Mouse (Mus musculus) forebrain, embryonic 10.5 days (tissue): ENCODE results near the gene Coa5. TPM values are rescaled to one million over a fixed set of nuclear protein-coding genes. Genes with fewer than 3 reads are reported as not detected.

ENCODE experiments used
- DNase-seq: peaks from one replicate; pipeline ENCODE4 v3.0.0-alpha.2; 2017; ENCODE audit warnings: low spot score; ENCODE audit errors: extremely low spot score
- H3K27ac ChIP-seq: fragments of 300-500 bp; sonication (generic); 2 replicates; pipeline ENCODE4 v1.5.1; 2016; ENCODE audit warnings: mild to moderate bottlenecking
- H3K27me3 ChIP-seq: fragments of 300-500 bp; sonication (generic); 2 replicates; pipeline ENCODE4 v1.6.1; 2016; ENCODE audit warnings: mild to moderate bottlenecking; ENCODE audit not compliant: poor library complexity, severe bottlenecking
- H3K36me3 ChIP-seq: fragments of 300-500 bp; sonication (generic); replicated peaks from 2 replicates; pipeline ENCODE4 v1.6.1; 2016; ENCODE audit warnings: mild to moderate bottlenecking, moderate library complexity
- H3K4me1 ChIP-seq: fragments of 300-500 bp; sonication (generic); 2 replicates; pipeline ENCODE4 v1.6.1; 2016
- H3K4me3 ChIP-seq: fragments of 300-500 bp; sonication (generic); 2 replicates; pipeline ENCODE4 v1.5.1; 2016; ENCODE audit warnings: mild to moderate bottlenecking, moderate library complexity
- H3K9me3 ChIP-seq: fragments of 300-500 bp; sonication (generic); 2 replicates; pipeline ENCODE4 v1.6.1; 2016; ENCODE audit warnings: mild to moderate bottlenecking, moderate library complexity
- WGBS: fragments of 180-500 bp; shearing (Covaris S2); methylation state at CpG from one replicate; pipeline ENCODE4 v1.1.7; 2016; 5-methylcytosine and 5-hydroxymethylcytosine counted together
- polyA plus RNA-seq: library from polyadenylated mRNA; unstranded; fragments of >200 nt; fragmentation: Nextera tagmentation; extraction: Ambion mirVana; gene quantifications from 2 replicates; pipeline ENCODE4 v1.2.1, GENCODE M21; 2016

The Coa5 gene
- polyA plus RNA-seq, 1 experiment from 2014 or later: 62.4 TPM

GRCm38 (mm10) chr1:37466322-37466995 is 36.6 kb upstream of the Coa5 start:
- no peak for DNase-seq
- H3K27ac ChIP-seq: no peak overlapping the region
- H3K4me3 ChIP-seq: no peak overlapping the region
- no peaks in the 10 kb centered on the region for H3K9me3 ChIP-seq
- no peaks in the 10 kb centered on the region for H3K27me3 ChIP-seq
- 90% methylated on average over 3 of the region's 3 CpGs for WGBS
- H3K36me3 ChIP-seq: no peaks in the 10 kb centered on the region
- no peaks in the 10 kb centered on the region for H3K4me1 ChIP-seq

- H3K4me1 ChIP-seq: no peaks in the 10 kb centered on the region
- WGBS: 89% methylated on average over 10 of the region's 10 CpGs
- no peaks in the 10 kb centered on the region for H3K36me3 ChIP-seq
- no peak for DNase-seq
- no peaks in the 10 kb centered on the region for H3K27me3 ChIP-seq
- no peaks in the 10 kb centered on the region for H3K9me3 ChIP-seq
- H3K27ac ChIP-seq: no peak overlapping the region
- no peak overlapping the region for H3K4me3 ChIP-seq
These were observed 35.1 kb upstream of the Coa5 start for GRCm38 (mm10) chr1:37464878-37465452.

- H3K27ac ChIP-seq: no peak overlapping the region
- H3K4me3 ChIP-seq: no peak overlapping the region
- H3K27me3 ChIP-seq: no peaks in the 10 kb centered on the region
- no peaks in the 10 kb centered on the region for H3K36me3 ChIP-seq
- WGBS: 90% methylated on average over 7 of the region's 7 CpGs
- no peak for DNase-seq
- H3K9me3 ChIP-seq: no peaks in the 10 kb centered on the region
- no peaks in the 10 kb centered on the region for H3K4me1 ChIP-seq
These were observed 27.6 kb upstream of the Coa5 start for GRCm38 (mm10) chr1:37457546-37457945.

- WGBS: 93% methylated on average over 8 of the region's 8 CpGs
- H3K9me3 ChIP-seq: no peaks in the 10 kb centered on the region
- H3K36me3 ChIP-seq: no peaks in the 10 kb centered on the region
- no peak for DNase-seq
- no peaks in the 10 kb centered on the region for H3K27me3 ChIP-seq
- H3K27ac ChIP-seq: no peak overlapping the region
- no peak overlapping the region for H3K4me3 ChIP-seq
- H3K4me1 ChIP-seq: no peaks in the 10 kb centered on the region
These were observed 21.4 kb upstream of the Coa5 start for GRCm38 (mm10) chr1:37451270-37451669.

- Histone ChIP-seq H3K4me3 (no peak overlapping the region), H3K36me3 (no peaks in the 10 kb centered on the region), H3K27me3 (no peaks in the 10 kb centered on the region), H3K9me3 (no peaks in the 10 kb centered on the region), H3K4me1 (no peaks in the 10 kb centered on the region), H3K27ac (no peak overlapping the region)
- no peak for DNase-seq
- WGBS: 79% methylated on average over 10 of the region's 10 CpGs
These were observed 18.6 kb upstream of the Coa5 start for GRCm38 (mm10) chr1:37448361-37449095.

- peaks cover 48% of the 10 kb centered on the region for H3K36me3 ChIP-seq
- no peak for DNase-seq
- no peak overlapping the region for H3K4me3 ChIP-seq
- no peaks in the 10 kb centered on the region for H3K4me1 ChIP-seq
- H3K27me3 ChIP-seq: no peaks in the 10 kb centered on the region
- no peak overlapping the region for H3K27ac ChIP-seq
- 92% methylated on average over 16 of the region's 16 CpGs for WGBS
- H3K9me3 ChIP-seq: no peaks in the 10 kb centered on the region
These were observed 13.2 kb upstream of the Coa5 start for GRCm38 (mm10) chr1:37442848-37443835.

- no peaks in the 10 kb centered on the region for H3K27me3 ChIP-seq
- DNase-seq: no peak
- H3K27ac ChIP-seq: no peak overlapping the region
- H3K4me1 ChIP-seq: peaks cover 4% of the 10 kb centered on the region
- H3K36me3 ChIP-seq: peaks cover 93% of the 10 kb centered on the region
- WGBS: 92% methylated on average over 3 of the region's 3 CpGs
- H3K4me3 ChIP-seq: no peak overlapping the region
- no peaks in the 10 kb centered on the region for H3K9me3 ChIP-seq
These were observed 6.5 kb upstream of the Coa5 start for GRCm38 (mm10) chr1:37436419-37436818.

- Histone ChIP-seq H3K27me3 (no peaks in the 10 kb centered on the region), H3K4me3 (peak overlapping the region; percentile 90), H3K27ac (peak overlapping the region; percentile 91), H3K9me3 (no peaks in the 10 kb centered on the region), H3K4me1 (peaks cover 23% of the 10 kb centered on the region), H3K36me3 (peaks cover 61% of the 10 kb centered on the region)
- 2% methylated on average over 40 of the region's 40 CpGs for WGBS
- no peak for DNase-seq
These were observed 466 bp upstream of the Coa5 start for GRCm38 (mm10) chr1:37430297-37430840.

GRCm38 (mm10) chr1:37428911-37429310 is 992 bp downstream of the Coa5 start:
- H3K4me1 ChIP-seq: peaks cover 23% of the 10 kb centered on the region
- H3K9me3 ChIP-seq: peaks cover 6% of the 10 kb centered on the region
- peak overlapping the region; percentile 90 for H3K4me3 ChIP-seq
- peaks cover 67% of the 10 kb centered on the region for H3K36me3 ChIP-seq
- no peaks in the 10 kb centered on the region for H3K27me3 ChIP-seq
- H3K27ac ChIP-seq: no peak overlapping the region
- DNase-seq: no peak
- WGBS: 81% methylated on average over 2 of the region's 2 CpGs

- Histone ChIP-seq H3K4me3 (no peak overlapping the region), H3K27ac (no peak overlapping the region), H3K27me3 (no peaks in the 10 kb centered on the region), H3K4me1 (peaks cover 23% of the 10 kb centered on the region), H3K36me3 (peaks cover 65% of the 10 kb centered on the region), H3K9me3 (peaks cover 12% of the 10 kb centered on the region)
- DNase-seq: no peak
- WGBS: 95% methylated on average over 8 of the region's 8 CpGs
These were observed 2.6 kb downstream of the Coa5 start for GRCm38 (mm10) chr1:37427144-37427875.

GRCm38 (mm10) chr1:37419420-37419819 is 10.5 kb downstream of the Coa5 start:
- H3K4me1 ChIP-seq: no peaks in the 10 kb centered on the region
- WGBS: 85% methylated on average over 1 of the region's 1 CpGs
- no peaks in the 10 kb centered on the region for H3K27me3 ChIP-seq
- H3K9me3 ChIP-seq: peaks cover 16% of the 10 kb centered on the region
- no peak overlapping the region for H3K27ac ChIP-seq
- no peak for DNase-seq
- peaks cover 67% of the 10 kb centered on the region for H3K36me3 ChIP-seq
- no peak overlapping the region for H3K4me3 ChIP-seq
